Mouse (Mus musculus): ENCODE data around the gene Zmynd8. TPM values are rescaled to one million over a fixed set of nuclear protein-coding genes. Genes with fewer than 3 reads are reported as not detected.

Zmynd8 gene
- total RNA-seq, 2 experiments from 2014 or later, result 118 to 120 TPM

DNA sequence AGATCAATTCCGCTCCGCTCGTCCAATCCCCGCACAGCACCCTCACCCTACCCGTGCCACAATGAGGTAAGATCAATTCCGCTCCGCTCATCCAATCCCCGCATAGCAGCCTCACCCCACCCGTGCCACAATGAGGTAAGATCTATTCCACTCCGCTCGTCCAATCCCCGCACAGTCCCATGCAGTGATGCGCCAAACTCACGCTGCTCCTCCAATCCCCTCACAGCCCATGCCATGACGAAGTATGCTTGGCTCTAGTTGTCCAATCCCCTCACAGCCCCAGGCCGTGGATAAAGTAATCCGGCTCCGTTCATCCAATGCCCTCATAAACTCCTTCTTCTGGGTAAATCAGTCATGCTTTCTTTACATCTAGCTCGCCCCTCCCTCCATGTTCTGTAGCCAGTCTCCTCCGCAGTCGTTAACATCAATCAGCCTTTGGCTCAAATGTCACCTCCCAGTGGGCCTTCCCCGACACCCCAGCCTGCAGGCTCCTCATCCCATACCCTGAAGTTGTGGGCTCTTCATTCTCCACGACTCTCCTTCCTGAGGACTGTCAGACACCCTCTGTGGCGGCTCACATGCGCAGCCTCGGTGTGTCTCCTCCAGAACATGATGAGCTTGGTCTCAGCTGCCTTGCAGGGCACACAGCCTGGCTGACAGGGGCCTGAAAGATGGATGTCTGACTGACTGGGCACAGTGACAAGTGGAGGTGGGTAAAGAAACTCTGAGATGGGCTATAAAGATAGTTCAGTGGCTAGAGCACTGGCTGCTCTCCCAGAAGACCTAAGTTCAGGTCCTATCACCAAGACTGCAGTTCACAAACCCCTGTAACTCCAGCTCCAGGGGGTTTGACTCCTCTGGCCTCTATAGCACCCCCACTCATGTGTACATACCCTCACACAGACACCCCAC, 36.9 kb downstream of the Zmynd8 start:
- no peak for DNase-seq
- intact Hi-C loops (cut with DNase I), result no loop called here

DNA sequence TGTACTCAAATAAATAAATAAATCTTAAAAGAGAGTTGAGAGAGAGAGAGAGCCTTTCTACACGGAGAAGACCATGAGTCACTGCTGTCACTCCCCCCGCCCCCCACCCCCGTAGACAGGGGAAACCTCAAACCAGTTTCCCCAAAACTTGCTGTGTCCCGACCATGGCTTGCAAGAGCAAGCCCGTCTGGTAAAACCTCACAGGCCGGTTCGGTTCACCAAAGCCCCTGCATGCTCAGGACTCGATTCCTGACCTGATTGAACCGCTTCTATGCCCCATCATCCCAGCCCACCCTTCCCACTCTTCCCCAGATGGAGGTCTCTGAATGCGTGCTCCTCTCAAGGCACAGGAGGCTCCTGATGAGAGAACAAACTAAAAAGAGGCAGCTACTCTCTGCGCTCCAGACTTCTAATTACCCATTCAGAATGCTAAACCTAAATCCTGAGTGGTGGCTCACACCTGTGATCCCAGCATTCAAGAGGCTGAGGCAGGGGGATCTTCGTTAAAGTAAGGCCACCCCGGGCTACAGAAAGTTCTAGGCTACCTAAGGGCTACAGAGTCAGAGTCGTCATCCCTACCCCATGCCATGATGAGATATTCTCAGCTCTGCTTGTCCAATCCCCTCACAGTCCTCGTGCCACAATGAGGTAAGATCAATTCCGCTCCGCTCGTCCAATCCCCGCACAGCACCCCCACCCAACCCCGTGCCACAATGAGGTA, 37.7 kb downstream of the Zmynd8 start:
- no peak for DNase-seq
- intact Hi-C loops (cut with DNase I), result no loop called here

DNA sequence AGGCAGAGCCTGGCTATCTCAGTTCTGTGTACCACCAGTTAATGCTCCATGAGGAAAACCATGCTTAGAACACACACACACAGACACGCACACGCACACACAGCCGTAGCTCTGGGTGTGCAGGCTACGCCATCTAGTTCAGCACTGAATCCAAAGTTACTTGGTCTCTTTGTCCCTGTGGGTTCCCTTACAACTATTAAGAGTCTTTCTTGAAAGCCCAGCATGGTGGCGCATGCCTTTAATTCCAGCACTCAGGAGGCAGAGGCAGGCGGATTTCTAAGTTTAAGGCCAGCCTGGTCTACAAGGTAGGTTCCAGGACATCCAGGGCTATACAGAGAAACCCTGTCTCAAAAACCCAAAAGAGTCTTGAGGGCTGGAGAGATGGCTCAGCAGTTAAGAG, 38.4 kb downstream of the Zmynd8 start:
- intact Hi-C loops (cut with DNase I), result no loop called here
- DNase-seq, result no peak

DNA sequence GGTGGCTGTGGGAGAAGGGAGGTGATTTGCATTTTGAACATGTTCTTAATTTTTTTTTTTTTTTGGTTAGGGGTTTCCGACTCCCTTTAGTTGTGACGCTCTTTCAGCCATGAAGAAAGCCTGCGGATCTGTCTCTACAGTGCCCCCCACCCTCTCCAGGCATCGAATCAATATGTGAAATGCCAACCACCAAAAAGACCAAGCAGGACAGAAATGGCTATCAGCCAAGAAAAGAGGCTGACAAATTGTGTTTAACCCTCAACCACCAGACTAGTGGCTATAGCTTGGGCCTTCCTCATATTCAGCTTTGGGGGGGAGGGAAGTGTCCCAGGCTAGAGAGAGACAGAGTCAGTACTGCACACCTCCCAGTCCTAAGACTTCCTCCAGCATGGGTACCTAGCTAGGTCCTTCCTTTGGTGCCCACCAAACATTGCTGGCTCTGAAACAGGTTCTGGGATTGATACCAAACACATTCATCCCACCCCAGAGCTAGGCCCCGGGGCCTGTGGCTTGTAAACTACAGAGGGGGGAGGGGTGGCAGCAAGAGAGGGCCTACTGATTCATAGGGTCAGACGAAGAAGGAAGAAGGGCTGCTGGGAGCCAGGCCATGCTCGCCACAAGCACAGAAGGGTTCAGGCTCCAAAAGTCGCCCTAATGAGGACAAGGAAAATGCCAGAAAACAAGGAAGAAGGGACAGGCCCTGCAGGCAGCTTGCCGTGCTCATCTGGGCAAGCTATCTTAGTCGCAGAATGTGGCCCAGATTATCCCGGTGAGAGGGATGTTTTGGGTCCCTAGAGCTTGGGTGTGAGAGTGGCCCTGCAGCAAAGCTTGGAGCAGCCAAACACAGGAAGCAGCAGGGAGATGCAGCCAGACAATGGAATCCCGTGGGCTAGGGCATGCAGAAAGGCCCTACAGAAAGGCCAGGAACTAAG, 40.1 kb downstream of the Zmynd8 start:
- peak; percentile 53 for DNase-seq
- intact Hi-C loops (cut with DNase I), result no loop called here

DNA sequence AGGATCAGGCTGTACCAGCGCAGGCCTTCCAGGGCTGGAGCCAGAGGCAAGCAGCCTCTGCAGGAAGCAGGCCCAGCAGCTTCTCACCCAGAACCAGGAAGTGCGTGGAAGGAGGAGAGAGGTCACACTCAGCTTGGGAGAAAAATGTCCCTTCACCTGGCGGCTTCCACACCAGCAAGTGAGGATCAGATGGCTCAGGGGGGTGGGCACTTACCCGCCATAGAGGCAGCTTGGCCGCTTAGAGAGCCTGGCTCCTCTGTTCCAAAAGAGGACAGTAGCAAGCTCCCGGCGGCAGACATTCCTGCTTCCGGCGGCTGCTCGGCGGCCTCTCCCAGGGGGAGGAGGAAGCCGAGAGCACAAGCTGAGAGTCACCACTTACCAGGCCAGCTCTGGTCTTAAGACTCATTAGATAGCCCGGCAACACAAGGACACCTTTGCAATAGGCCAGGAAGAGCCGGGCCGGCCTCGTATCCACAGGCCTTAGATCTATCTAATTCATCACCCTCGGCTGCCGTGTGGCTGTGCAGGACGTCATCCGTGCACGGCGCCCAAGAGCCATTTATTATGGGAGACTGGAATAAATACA, 40.9 kb downstream of the Zmynd8 start:
- DNase-seq, result peak; percentile 50
- intact Hi-C loops (cut with DNase I), result no loop called here

DNA sequence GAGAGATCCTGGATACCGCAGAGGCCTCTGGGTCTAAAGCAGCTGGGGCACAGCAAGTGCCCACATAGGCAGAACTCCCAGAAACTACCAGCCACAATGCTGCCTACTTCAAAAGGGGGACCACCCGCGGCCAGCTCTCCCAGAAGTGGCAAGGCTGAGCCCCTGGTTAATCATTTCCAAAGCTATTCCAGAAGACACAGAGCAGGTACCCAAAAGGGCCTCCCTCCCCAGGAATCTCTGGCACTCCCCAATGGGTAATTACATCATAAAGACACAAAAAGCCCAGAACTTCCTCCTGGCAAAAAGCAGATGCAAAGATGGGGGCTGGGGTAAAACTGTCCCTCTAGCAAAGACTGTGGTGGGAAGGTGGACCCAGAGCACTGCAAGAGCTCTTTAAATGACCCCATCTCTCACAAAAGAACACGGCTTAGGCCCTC, 41.4 kb downstream of the Zmynd8 start:
- DNase-seq, result no peak
- intact Hi-C loops (cut with DNase I), result no loop called here

DNA sequence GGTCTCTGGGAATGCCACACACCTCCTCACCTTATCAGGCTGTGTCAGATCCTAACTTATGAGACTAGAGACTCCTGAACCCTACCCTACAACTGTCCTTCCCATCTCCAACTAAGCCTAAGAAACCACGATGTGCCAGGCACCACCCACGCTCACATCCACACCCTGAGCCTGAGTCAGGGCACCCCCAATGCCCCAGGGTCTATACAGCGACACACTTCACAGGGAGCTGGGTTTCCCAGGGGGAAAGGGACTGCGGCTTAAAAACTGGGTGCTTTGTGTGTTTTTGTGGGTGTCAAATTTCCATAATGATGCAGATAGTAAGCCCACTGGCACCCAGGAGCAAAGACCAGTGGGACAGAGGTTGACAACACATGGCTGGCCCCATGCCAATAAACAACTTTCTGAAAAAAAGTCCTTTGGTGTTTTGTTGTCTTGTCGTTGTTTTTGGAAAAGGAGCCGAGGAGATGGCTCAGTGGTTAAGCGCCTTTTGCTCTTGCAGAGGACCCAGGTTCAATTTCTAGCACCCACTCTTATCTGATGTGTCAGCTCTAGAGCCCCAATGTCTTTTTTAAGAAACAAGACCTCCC, 42.1 kb downstream of the Zmynd8 start:
- intact Hi-C loops (cut with DNase I), result no loop called here
- no peak for DNase-seq

DNA sequence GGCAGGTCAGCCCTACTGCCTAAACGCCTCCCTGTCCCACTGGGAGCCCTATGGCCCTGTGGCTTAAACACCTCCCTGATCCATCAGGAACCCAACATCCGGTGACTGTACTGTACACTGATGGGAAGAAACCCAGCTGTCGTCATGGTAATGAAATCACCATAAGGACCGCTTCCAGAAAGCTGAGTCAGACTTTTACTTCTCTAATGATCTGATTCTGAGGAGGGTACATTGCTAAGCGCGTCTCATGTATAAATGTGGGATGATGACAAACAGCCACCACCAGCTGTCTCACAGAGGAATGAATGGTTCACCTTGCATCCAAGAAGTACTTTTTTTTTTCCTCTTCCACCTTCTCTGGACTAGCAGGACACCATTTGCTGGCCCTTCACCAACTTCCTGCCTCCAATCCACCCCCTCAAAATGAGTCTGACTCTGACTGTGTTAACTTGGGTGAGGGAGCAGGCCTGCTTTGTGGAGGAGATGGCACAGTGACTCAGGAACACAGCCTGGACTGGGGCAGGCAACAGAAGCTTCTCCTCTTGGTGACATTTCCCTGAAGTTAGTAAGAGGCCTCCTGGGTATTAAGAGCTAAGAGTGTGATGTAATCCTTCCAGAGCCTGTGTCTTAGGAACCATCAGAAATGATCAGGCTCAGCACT, 43.0 kb downstream of the Zmynd8 start:
- DNase-seq, result no peak

DNA sequence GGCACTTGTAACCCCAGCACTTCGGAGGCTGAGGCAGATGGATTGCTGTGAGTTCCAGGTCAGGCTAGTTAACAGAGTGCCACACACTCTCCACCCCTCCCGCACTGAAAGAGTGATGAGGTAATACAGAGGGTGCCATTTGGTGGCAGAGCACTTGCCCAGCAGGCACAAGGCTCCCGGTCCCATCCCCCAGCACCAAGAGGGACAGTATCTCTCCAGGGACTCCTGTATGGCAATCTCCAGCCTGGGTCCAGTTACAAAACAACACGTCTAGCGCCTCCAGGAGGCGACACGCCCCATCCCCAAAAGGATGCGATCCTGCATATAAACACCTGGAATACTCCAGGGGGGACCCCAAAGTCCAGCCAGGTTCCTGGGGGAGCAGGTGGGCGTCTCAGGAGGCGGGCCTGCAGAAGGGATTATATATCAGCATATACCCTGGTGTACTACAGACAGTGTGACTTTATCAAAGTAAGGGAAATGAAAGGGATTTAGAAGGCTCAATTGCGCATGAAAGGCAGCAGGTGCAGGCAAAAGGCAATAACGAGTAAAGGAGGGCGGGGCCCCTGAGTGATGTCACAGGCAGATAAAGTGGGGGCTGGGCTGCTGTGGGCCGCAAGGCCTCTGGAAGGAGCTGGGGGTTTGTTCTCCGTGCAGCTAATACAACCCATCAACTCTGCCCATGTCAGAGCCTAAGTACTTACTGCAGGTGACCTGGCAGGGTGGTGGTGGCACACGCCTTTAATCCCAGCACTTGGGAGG, 44.4 kb downstream of the Zmynd8 start:
- no peak for DNase-seq
- intact Hi-C loops (cut with DNase I), result no loop called here

More for the DNA sequence above, 43.0 kb downstream of the Zmynd8 start:
- intact Hi-C loops (cut with DNase I), result no loop called here

DNA sequence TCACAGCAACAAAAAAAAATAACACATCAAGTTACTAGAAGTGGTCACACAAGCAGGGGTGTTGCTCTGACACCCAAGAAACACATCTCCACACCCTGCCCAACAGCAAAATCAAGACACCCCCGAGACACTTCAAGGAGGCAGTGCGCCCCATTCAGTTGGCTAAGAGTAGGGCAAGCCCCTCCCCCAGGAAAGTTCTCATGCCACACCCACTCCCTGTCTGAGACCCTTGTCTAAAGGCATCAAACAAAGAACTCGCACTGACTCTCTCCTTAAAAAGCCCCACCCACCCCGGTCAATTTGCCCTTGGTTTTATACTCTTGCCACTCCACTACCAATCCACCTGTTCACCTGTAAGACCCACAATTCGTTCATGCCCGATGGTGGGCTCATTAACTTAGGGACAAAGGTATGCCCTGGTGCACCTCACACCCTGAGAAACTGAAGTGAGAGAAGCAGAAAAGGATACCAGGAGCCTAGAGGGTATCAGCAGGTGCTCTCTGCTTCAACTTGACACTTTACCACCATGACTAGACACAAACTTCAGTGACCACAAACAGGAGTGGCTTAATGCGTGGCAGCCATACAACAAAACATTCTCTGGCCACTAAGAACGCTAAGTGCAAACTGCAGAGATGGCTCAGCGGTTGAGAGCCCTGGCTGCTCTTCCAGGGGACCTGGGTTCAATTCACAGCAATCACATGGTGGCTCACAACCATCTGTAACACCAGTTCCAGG, 45.8 kb downstream of the Zmynd8 start:
- DNase-seq, result no peak
- intact Hi-C loops (cut with DNase I), result no loop called here

DNA sequence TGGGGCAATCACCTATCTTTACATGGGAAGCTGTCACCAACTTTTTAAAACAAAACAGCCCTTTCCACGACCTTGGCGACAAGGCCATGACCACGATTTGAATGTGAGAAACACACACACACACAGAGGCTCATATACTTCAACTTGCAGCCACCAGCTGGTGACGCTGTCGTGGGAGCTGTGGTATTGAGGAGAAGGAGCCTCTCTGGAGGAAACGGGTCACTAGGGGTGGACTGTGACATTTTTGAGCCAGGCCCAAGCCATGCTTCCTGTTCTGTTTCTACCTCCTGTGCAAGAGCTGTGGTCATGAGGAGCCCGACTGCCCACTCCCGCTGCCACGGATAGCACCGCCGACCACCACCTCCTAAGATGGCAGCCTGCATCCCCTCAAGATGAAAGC, 46.4 kb downstream of the Zmynd8 start:
- intact Hi-C loops (cut with DNase I), result no loop called here
- no peak for DNase-seq

DNA sequence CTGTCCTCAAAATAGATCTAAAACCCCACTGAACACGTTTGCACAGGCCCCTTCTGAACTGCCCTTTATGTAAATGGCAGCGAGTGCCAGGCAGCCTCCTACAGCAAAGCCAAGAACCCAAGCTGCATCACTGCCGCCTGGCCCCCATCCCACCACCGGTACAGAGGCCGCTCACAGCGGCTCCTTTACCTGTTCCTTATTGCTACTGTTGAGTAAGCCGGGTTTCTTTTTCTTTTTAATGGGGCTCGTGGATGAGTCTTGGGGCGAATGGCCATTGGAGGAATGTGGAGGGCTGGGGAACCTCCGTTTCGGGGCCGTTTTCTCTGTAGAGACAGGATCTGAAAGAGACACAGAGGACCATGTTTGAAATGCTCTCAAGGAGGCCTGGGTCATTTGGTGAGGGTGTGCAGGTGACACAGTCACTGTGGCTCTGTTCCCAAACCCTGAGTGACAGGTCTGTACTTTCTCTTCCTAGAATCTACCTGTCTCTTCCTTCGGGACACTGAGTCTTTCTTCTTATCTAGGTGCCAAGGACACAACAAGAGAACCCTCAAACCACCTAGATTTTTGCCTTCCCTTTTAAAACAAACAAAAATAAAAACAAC, 46.9 kb downstream of the Zmynd8 start:
- no peak for DNase-seq
- intact Hi-C loops (cut with DNase I), result no loop called here

DNA sequence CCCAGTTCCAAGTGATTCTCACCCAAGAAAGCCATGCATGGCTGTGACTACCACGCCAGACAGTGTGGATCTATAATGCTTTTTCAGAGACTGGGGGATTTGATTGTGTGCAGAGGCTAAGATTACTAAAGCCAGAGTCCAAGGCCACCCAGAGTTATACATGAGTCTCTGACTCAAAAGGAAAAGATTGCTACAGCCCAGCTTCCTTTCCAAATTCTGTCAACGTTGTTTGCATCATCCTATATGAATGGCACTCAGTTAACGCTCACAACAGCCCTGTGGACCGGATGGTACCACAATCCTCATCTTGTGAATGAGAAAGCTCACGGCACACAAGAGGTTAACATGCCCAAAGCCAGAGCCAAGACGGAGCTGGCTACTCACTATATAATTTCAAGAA, 48.0 kb downstream of the Zmynd8 start:
- no peak for DNase-seq
- intact Hi-C loops (cut with DNase I), result no loop called here

DNA sequence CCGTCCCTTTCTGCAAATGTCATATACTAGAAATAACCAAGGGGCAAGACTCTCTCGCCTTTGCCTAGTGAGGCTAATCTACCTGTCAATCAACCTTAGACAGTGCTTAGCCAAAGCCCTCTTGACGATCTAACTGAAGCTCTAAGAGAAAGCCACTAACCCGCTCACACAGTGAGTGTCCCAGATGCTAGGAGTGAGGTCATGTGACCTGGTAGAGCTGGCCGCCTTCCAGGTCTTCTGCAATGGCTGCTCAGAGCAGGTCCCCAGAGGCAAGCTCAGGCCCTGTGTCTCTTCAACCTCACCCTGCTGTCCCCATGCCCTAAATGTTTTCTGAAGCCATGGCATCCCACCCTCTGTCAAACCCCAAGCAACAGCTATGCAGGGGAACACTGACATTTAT, 49.7 kb downstream of the Zmynd8 start:
- peak; percentile 85 for DNase-seq
- intact Hi-C loops (cut with DNase I), result no loop called here

DNA sequence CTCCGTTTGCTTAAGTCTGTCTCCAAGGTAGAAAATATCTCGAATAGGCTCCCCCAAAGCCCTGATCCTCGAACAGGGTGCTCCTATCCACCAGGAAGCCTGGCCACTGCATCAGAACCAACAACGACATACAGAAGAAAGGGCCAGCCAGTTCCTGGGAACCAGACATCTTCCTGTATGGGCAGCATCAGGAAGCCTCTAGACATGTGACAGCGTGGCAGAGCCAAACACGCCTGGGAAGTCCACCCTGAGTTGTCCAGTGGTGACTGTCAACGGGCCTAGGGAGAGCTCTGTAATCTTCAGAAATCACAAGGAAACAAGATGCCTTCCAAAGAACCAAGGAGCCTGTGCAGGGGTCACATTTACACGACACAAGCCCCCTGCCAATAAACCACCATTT, 52.0 kb downstream of the Zmynd8 start:
- no peak for DNase-seq
- intact Hi-C loops (cut with DNase I), result no loop called here

DNA sequence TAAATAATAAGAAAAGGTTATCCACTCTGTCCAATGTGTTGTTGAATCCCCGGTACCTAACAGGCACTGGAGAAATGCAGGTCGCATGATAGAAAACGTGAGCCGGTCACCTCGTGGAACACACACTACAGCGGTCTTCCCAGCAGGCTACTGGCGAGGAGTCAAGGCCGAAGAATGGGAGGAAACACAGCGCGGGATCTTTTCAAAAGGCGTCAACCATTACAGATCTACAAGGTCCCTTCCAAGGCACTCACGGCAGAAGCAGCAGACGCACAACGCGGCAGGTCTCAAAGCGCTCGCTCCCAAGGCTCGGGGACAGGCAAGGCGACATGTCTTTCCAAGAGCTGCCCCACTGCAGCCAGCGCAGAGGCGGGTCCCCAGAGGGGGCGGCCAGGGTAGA, 53.3 kb downstream of the Zmynd8 start:
- peak; percentile 43 for DNase-seq
- intact Hi-C loops (cut with DNase I), result no loop called here

DNA sequence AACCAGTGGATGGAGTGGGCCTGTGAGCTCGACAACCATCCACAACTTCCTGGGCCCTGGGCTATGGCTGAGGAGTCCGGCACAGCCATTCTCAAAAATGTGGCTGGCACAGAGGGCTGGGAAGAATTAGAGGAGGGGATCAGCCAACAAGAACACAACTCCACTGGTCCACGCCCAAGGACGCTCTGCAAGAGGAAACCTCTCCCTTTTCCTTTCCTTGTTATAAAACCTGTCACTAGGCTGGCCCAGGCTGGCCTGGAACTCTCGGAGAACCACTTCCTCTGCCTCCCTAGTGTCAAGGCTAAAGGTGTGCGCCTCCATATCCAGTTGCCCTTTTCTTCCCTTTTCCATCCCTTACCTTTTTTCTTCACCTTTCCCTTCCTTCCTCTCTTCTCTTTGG, 55.5 kb downstream of the Zmynd8 start:
- no peak for DNase-seq
- intact Hi-C loops (cut with DNase I), result no loop called here

DNA sequence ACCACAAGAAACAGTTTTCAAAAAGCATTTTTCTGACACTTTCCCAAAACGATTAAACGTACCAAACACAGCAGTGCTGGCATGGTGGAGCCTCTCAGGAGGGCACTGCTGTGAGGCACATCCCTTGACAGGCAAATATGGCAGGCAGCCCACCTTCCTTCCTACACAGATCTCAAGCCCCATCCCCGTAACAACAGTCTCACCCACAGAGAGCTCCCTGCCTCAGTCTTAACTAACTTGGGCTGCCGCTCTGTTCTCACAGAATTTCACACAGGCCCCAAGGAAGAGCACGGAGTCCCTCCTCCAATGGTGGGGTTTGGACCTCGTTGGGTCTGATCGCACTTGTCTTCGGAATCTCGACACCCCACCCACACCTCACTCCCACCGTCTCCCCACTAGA, 56.6 kb downstream of the Zmynd8 start:
- no peak for DNase-seq
- intact Hi-C loops (cut with DNase I), result no loop called here
